8 mouse cellular contexts compared by ENCODE assay signal in the genomic region with DNA sequence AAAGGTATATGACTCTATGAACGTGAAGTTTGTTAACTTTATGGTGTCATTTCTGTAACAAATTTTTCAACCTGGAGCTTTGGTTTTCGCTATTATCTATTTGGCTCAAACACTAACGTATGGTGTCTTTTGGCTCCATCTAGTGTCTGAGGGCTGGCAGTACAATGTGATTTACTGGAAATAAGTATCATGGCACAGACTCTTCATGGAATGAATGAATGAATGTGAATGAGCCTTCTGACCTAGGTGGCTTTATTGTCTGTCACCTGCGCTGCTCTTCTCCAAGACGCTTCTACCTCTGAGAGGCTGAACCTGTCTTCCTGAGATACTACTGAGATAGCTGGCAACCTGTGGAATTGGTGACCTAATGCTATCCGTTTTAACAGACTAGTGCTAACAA.
DNase-seq lines count a peak whose midpoint lies in the region; ATAC-seq lines count a peak whose summit lies in the region.

No protein-coding gene starts in this region.

- H3K4me1 ChIP-seq in forebrain, embryonic 13.5 days: no peaks in the 10 kb centered on the region

- no peak overlapping the region for H3K27ac ChIP-seq in forebrain, embryonic 13.5 days

- H3K4me2 ChIP-seq in forebrain, embryonic 13.5 days: no peak overlapping the region

- 22% methylated on average over 6 of the region's 6 CpGs for WGBS in forebrain, embryonic 13.5 days

- no peaks in the 10 kb centered on the region for H3K27me3 ChIP-seq in forebrain, embryonic 13.5 days

- peak; percentile 66 for ATAC-seq in forebrain, embryonic 13.5 days
- peak; percentile 96 for ATAC-seq in megakaryocyte progenitor cell, adult 5-6 weeks (replicated peaks; ENCODE audit: poor library complexity)

- no peaks in the 10 kb centered on the region for H3K36me3 ChIP-seq in forebrain, embryonic 13.5 days (ENCODE audit: poor library complexity, severe bottlenecking)

- H3K4me3 ChIP-seq in forebrain, embryonic 13.5 days: no peak overlapping the region

- no peak overlapping the region for H3K9ac ChIP-seq in forebrain, embryonic 13.5 days

- no peaks in the 10 kb centered on the region for H3K9me3 ChIP-seq in forebrain, embryonic 13.5 days (replicated peaks)

- peak; percentile 24 for DNase-seq in adrenal gland, postnatal 10 days
- no peak for DNase-seq in adrenal gland, adult 18-20 months (ENCODE audit: low spot score in 2 of 2)
- peak; percentile 14 for DNase-seq in urinary bladder, postnatal 14 days (ENCODE audit: low spot score)
- DNase-seq in urinary bladder, postnatal 10 days (ENCODE audit: low spot score): no peak
- DNase-seq in kidney, postnatal 10 days: peak; percentile 55
- peak; percentile 36 for DNase-seq in telencephalon, adult 2 months (ENCODE audit: low read depth, low spot score)

Comparison
In these comparisons a context has a peak if more than half of its experiments do, and no peak if none do; other contexts are left out.
1. DNase-seq: peak in adrenal gland, postnatal 10 days (single experiment), urinary bladder, postnatal 14 days (single experiment), kidney, postnatal 10 days (single experiment) and telencephalon, adult 2 months (single experiment); none in adrenal gland, adult 18-20 months (0 of 2) and urinary bladder, postnatal 10 days (single experiment).